Mouse (Mus musculus): ENCODE measurements around the gene Tmem51. TPM values are rescaled to one million over a fixed set of nuclear protein-coding genes. Genes with fewer than 3 reads are reported as not detected.

Tmem51 gene
- polyA plus RNA-seq, 1 experiment = 52.4 TPM

GRCm38 (mm10) chr4:142028533-142028932, 55.6 kb downstream of the Tmem51 start:
- Histone ChIP-seq H3K4me1 (ENCODE audit: control insufficient read depth, insufficient read depth, low read length) (peaks cover 3% of the 10 kb centered on the region), H3K27ac (ENCODE audit: insufficient read depth, low read depth, low read length) (no peak overlapping the region)
- TF ChIP-seq POLR2A (IDR thresholded peaks at IDR 0.05; ENCODE audit: borderline replicate concordance, low read depth, low read length) (no peak), CTCF (IDR thresholded peaks at IDR 0.05; ENCODE audit: low read depth, low read length) (no peak)

DNA sequence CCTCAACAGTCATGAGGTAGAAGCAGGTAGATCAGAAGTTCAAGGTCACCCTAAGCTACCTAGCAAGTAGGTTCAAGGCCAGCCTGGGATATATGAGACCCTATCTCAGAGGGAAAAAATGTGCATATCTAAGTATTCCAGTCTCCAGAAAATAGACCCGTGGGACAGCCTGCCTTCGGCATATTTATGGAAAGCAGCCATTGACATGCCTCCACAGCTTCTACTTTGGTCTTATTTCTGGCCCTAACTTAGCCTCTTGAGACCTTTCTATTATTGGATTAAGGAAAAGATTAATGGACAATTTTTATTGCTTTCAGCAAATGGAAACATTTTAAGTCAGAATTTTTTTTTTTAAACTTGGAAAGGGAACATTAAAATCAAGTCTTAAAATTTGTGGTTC, 57.1 kb downstream of the Tmem51 start:
- Histone ChIP-seq H3K27ac (ENCODE audit: insufficient read depth, low read depth, low read length) (no peak overlapping the region), H3K4me1 (ENCODE audit: control insufficient read depth, insufficient read depth, low read length) (peaks cover 7% of the 10 kb centered on the region), H3K4me3 (ENCODE audit: insufficient read depth, low read length) (no peak overlapping the region)
- TF ChIP-seq CTCF (IDR thresholded peaks at IDR 0.05; ENCODE audit: low read depth, low read length) (no peak), POLR2A (IDR thresholded peaks at IDR 0.05; ENCODE audit: borderline replicate concordance, low read depth, low read length) (no peak)

More at GRCm38 (mm10) chr4:142028533-142028932, 55.6 kb downstream of the Tmem51 start:
- H3K4me3 ChIP-seq (ENCODE audit: insufficient read depth, low read length) = no peak overlapping the region

- H3K4me3 ChIP-seq (ENCODE audit: insufficient read depth, low read length) = no peak overlapping the region
- H3K4me1 ChIP-seq (ENCODE audit: control insufficient read depth, insufficient read depth, low read length) = peaks cover 10% of the 10 kb centered on the region
- TF ChIP-seq POLR2A (IDR thresholded peaks at IDR 0.05; ENCODE audit: borderline replicate concordance, low read depth, low read length) (no peak), CTCF (IDR thresholded peaks at IDR 0.05; ENCODE audit: low read depth, low read length) (no peak)
- no peak overlapping the region for H3K27ac ChIP-seq (ENCODE audit: insufficient read depth, low read depth, low read length)
Observed at GRCm38 (mm10) chr4:142024536-142024935, 59.6 kb downstream of the Tmem51 start.

- no peak overlapping the region; the same call in 1 of the 2 replicates for H3K4me3 ChIP-seq (ENCODE audit: insufficient read depth, low read length)
- peaks cover 18% of the 10 kb centered on the region for H3K4me1 ChIP-seq (ENCODE audit: control insufficient read depth, insufficient read depth, low read length)
- H3K27ac ChIP-seq (ENCODE audit: insufficient read depth, low read depth, low read length) = peak overlapping the region; percentile 34; the same call in 1 of the 2 replicates
- TF ChIP-seq CTCF (IDR thresholded peaks at IDR 0.05; ENCODE audit: low read depth, low read length) = no peak
- no peak for TF ChIP-seq POLR2A (IDR thresholded peaks at IDR 0.05; ENCODE audit: borderline replicate concordance, low read depth, low read length)
Observed at GRCm38 (mm10) chr4:142023166-142023565, 60.9 kb downstream of the Tmem51 start.

GRCm38 (mm10) chr4:142017686-142018085, 66.4 kb downstream of the Tmem51 start:
- peaks cover 23% of the 10 kb centered on the region for H3K4me1 ChIP-seq (ENCODE audit: control insufficient read depth, insufficient read depth, low read length)
- TF ChIP-seq POLR2A (IDR thresholded peaks at IDR 0.05; ENCODE audit: borderline replicate concordance, low read depth, low read length) = no peak
- no peak for TF ChIP-seq CTCF (IDR thresholded peaks at IDR 0.05; ENCODE audit: low read depth, low read length)
- no peak overlapping the region for H3K27ac ChIP-seq (ENCODE audit: insufficient read depth, low read depth, low read length)
- no peak overlapping the region for H3K4me3 ChIP-seq (ENCODE audit: insufficient read depth, low read length)

- Histone ChIP-seq H3K27ac (ENCODE audit: insufficient read depth, low read depth, low read length) (no peak within 1 kb of the TSS), H3K4me3 (ENCODE audit: insufficient read depth, low read length) (peak within 1 kb of the TSS; percentile 48), H3K4me1 (ENCODE audit: control insufficient read depth, insufficient read depth, low read length) (peaks cover 20% of the 10 kb centered on the region)
- TF ChIP-seq CTCF (IDR thresholded peaks at IDR 0.05; ENCODE audit: low read depth, low read length) (no peak), POLR2A (IDR thresholded peaks at IDR 0.05; ENCODE audit: borderline replicate concordance, low read depth, low read length) (no peak)
Observed at GRCm38 (mm10) chr4:142014659-142015608, 69.2 kb downstream of the Tmem51 start, which contains the start of gene Fhad1. TSS of gene Fhad1 (minus strand) at chr4:142015082.

GRCm38 (mm10) chr4:142011236-142011635, 72.9 kb downstream of the Tmem51 start:
- H3K4me1 ChIP-seq (ENCODE audit: control insufficient read depth, insufficient read depth, low read length) = peaks cover 12% of the 10 kb centered on the region
- no peak overlapping the region for H3K4me3 ChIP-seq (ENCODE audit: insufficient read depth, low read length)
- H3K27ac ChIP-seq (ENCODE audit: insufficient read depth, low read depth, low read length) = no peak overlapping the region
- no peak for TF ChIP-seq POLR2A (IDR thresholded peaks at IDR 0.05; ENCODE audit: borderline replicate concordance, low read depth, low read length)
- TF ChIP-seq CTCF (IDR thresholded peaks at IDR 0.05; ENCODE audit: low read depth, low read length) = no peak

DNA sequence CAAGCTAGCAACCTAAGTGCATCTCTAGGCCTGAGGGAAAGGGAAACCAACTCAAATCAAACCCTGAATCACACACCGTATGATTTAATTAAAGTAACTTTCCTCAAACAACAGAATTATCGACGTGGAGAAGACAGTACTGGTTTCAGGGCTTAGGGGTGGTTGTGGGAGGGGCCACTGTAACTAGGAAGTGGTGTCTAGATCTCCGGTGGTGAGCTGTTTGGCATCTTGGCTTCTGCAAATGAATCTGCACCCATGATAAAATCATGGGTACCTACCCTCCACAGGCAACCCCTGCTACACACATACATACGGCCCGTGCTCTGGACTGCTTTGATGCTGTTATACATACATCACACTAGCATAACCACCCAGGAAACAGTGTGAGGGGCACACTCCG, 73.7 kb downstream of the Tmem51 start:
- Histone ChIP-seq H3K27ac (ENCODE audit: insufficient read depth, low read depth, low read length) (no peak overlapping the region), H3K4me3 (ENCODE audit: insufficient read depth, low read length) (no peak overlapping the region), H3K4me1 (ENCODE audit: control insufficient read depth, insufficient read depth, low read length) (peaks cover 9% of the 10 kb centered on the region)
- TF ChIP-seq CTCF (IDR thresholded peaks at IDR 0.05; ENCODE audit: low read depth, low read length) (no peak), POLR2A (IDR thresholded peaks at IDR 0.05; ENCODE audit: borderline replicate concordance, low read depth, low read length) (no peak)

DNA sequence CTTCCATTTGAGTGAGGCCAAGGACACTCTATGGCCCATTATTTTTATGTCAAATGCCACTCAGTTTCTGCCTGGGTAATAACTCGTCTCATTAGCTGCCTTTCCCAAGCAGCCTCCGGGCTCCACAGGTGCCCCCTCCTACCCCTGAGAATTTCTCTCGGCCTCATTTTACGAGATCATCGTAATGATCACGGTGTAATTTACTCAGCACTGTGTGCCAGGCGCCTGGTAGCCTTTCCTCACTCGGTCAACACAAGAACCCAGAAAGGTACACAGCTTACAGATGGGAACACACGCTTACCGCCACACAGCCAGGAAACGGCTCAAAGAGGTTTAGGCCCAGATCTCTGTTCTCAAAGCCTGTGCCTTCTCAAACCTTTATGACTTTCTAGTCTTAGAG, 75.9 kb downstream of the Tmem51 start:
- H3K4me1 ChIP-seq (ENCODE audit: control insufficient read depth, insufficient read depth, low read length) = peaks cover 8% of the 10 kb centered on the region
- H3K4me3 ChIP-seq (ENCODE audit: insufficient read depth, low read length) = no peak overlapping the region
- TF ChIP-seq CTCF (IDR thresholded peaks at IDR 0.05; ENCODE audit: low read depth, low read length) (no peak), POLR2A (IDR thresholded peaks at IDR 0.05; ENCODE audit: borderline replicate concordance, low read depth, low read length) (no peak)
- H3K27ac ChIP-seq (ENCODE audit: insufficient read depth, low read depth, low read length) = no peak overlapping the region

DNA sequence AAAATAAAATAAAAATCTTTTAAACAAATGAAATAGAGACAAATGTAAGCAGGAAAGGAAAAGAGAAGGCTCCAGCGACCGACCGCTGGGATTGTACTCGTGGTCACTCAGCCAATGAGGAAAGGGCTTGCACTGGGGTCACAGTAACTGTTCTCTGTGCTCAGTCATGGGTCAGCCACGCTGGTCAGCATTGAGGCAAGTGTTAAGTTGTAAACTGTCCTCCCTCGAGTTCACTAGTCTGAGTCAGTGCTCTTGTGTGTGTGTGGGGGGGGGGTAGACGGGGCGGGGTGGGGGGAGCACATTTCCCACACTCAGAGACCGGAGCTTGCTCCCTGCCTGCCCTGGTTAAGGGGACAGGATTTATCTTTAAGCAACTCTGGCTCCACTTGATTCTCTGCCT, 83.5 kb downstream of the Tmem51 start:
- TF ChIP-seq CTCF (IDR thresholded peaks at IDR 0.05; ENCODE audit: low read depth, low read length) (no peak), POLR2A (IDR thresholded peaks at IDR 0.05; ENCODE audit: borderline replicate concordance, low read depth, low read length) (no peak)
- no peak overlapping the region for H3K4me3 ChIP-seq (ENCODE audit: insufficient read depth, low read length)
- H3K4me1 ChIP-seq (ENCODE audit: control insufficient read depth, insufficient read depth, low read length) = peaks cover 7% of the 10 kb centered on the region
- H3K27ac ChIP-seq (ENCODE audit: insufficient read depth, low read depth, low read length) = no peak overlapping the region

Data from bone marrow macrophage, adult 2 months (primary cell).